Mouse (Mus musculus): ENCODE results near the gene Yae1d1. TPM values are rescaled to one million over a fixed set of nuclear protein-coding genes. Genes with fewer than 3 reads are reported as not detected.

Gene Yae1d1
- polyA plus RNA-seq (2017; shearing (Covaris generic)) = 13.3 TPM

DNA sequence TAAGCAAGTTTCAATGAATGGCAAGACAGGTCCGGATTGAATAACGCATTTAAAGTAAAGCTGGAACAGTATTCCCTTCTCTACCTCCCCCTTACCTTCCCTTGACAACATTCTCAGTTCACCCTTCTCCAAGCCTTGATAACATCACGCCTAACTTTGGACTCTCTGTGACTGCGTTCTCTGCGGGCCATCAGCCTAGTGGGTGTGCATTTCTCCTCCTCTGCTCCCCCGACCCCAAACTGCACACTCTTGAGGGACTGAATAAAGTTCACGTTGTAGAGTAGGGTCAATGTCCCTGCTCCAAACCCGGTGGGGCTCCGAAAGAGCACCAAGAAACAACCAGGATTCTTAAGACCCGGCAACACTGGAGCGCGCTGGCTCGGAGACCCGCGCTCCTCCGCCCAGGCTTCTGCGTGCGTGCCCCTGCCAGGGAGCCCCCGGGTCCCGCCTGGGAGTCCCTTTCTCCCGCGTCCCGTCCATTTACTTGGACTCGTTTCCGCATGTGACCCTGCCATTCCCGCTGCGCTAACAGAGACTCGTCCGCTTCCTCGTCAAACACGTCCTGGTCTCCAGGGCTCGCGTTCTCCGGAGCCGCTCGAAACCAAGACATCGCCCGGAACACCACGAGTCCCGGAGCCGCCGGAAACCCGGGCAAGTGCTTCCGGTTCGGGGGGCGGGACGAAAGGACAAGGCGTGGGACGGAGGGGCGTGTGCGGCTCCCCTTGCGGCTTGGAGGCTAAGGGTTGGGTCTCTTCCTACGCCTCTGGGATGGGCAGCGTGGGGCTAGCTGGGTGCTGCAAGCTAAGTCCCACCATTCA is at the start of gene Yae1d1:
Gene Yae1d1, minus strand, starts transcription at position 653 of the 818 bp plus-strand sequence.

DNA sequence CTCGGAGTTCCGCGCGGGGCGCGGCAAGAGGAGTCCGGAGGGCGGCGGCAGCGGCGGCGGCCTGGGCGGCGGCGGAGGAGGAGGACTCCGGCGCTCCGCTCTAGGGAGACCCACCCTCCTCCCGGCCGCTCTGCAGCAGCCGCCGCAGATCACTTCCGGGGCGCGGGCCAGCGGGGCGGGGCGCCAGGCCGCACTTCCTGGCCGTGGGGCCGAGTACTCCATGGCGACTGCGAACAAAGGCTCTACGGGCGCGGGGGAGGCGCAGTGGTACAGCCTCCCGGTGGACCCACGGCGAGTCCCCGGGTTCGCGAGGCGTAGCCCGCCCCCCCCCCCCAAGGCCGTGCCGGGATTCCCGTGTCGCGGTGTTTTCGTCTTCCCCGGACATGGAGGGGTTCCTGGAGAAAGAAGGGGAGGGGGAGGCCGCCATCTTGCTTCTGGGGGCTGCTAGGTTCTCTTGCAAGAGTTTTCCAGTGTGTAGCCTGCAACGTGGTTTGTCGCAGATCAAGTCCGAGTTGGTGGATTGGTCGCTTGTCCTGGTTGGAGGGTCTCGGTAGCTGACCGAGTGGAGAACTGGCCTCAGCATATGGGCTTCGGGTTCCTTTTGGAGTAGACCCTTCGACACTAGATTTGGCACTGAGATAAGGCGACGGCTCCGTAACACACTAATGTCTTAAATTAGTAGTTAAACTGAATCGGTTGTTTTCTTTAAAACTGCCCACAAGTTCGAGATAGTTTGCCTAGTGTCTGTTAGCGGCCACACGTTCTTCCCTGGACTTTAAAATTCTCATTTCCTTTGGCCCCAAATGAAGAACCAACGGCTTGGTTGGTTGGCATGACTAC is 48.9 kb downstream of the Yae1d1 start, which contains the start of gene Rala:
Gene Rala, minus strand, starts transcription at position 162 of the 840 bp plus-strand sequence.

Other genes starting within 250 kb of the Yae1d1 start
- 91.7 TPM for gene Cdk13, start 188.3 kb downstream of the Yae1d1 start, polyA plus RNA-seq (2017; shearing (Covaris generic))
- 53.8 TPM for gene Rala, start 49.1 kb downstream of the Yae1d1 start, polyA plus RNA-seq (2017; shearing (Covaris generic))

Data from effector memory CD4-positive, alpha-beta T cell, adult 7 months (primary cell).